Mouse (Mus musculus) stomach, embryonic 16.5 days (tissue): ENCODE measurements around the gene Mtcl1. TPM values are rescaled to one million over a fixed set of nuclear protein-coding genes. Genes with fewer than 3 reads are reported as not detected.
A peak's percentile ranks its signal among the peaks of the same experiment; 100 is the strongest.

ENCODE experiments used
- ATAC-seq: fragments of 200-750 bp; cut with Nextera tagmentation; 2 replicates; pipeline ENCODE4 v1.8.0; 2017; ENCODE audit warnings: moderate number of reproducible peaks, moderate TSS enrichment; ENCODE audit not compliant: insufficient read depth, low FRiP score
- H3K27ac ChIP-seq: fragments of 300-500 bp; sonication (generic); 2 replicates; pipeline ENCODE4 v1.5.1; 2014; ENCODE audit warnings: low read length
- H3K27me3 ChIP-seq: fragments of 300-500 bp; sonication (generic); 2 replicates; pipeline ENCODE4 v1.6.1; 2014; ENCODE audit warnings: low read length, control low read depth, mixed read lengths; ENCODE audit not compliant: control insufficient read depth, insufficient read depth
- H3K36me3 ChIP-seq: fragments of 300-500 bp; sonication (generic); 2 replicates; pipeline ENCODE4 v1.6.1; 2014; ENCODE audit warnings: low read length; ENCODE audit not compliant: control insufficient read depth, insufficient read depth
- H3K4me1 ChIP-seq: fragments of 300-500 bp; sonication (generic); 2 replicates; pipeline ENCODE4 v1.6.1; 2014; ENCODE audit warnings: low read length, control low read depth, mixed read lengths; ENCODE audit not compliant: control insufficient read depth, insufficient read depth
- H3K4me2 ChIP-seq: fragments of 300-500 bp; sonication (generic); 2 replicates; pipeline ENCODE4 v1.6.1; 2014; ENCODE audit warnings: low read depth, low read length, mixed read lengths
- H3K4me3 ChIP-seq: fragments of 300-500 bp; sonication (generic); replicated peaks from 2 replicates; pipeline ENCODE4 v1.5.1; 2014; ENCODE audit warnings: mild to moderate bottlenecking, low read length
- H3K9ac ChIP-seq: fragments of 300-500 bp; sonication (generic); 2 replicates; pipeline ENCODE4 v1.6.1; 2014; ENCODE audit warnings: low read length
- H3K9me3 ChIP-seq: fragments of 300-500 bp; sonication (generic); replicated peaks from 2 replicates; pipeline ENCODE4 v1.6.1; 2016; ENCODE audit warnings: low read length, control low read depth; ENCODE audit not compliant: control insufficient read depth
- WGBS: fragments of 180-500 bp; shearing (Covaris S2); extraction: QIAGEN DNeasy Blood & Tissue Kit; methylation state at CpG from one replicate; pipeline ENCODE4 v1.1.7; 2014; 5-methylcytosine and 5-hydroxymethylcytosine counted together
- polyA plus RNA-seq: library from polyadenylated mRNA; unstranded; fragments of >200 nt; fragmentation: Nextera tagmentation; extraction: Ambion mirVana; gene quantifications from 2 replicates; pipeline ENCODE4 v1.2.1, GENCODE M21; 2015

Gene Mtcl1
- polyA plus RNA-seq, 1 experiment from 2014 or later: 6.1 TPM

GRCm38 (mm10) chr17:66417329-66417728 is 32.2 kb downstream of the Mtcl1 start:
- Histone ChIP-seq H3K4me2 (peak overlapping the region; percentile 44), H3K27me3 (no peaks in the 10 kb centered on the region; the same call in 1 of the 2 replicates), H3K36me3 (no peaks in the 10 kb centered on the region), H3K9ac (peak overlapping the region; percentile 17; the same call in 1 of the 2 replicates), H3K4me1 (peaks cover 16% of the 10 kb centered on the region), H3K9me3 (no peaks in the 10 kb centered on the region), H3K4me3 (peak overlapping the region; percentile 31), H3K27ac (no peak overlapping the region; the same call in 1 of the 2 replicates)
- ATAC-seq: no peak
- 29% methylated on average over 5 of the region's 5 CpGs for WGBS

GRCm38 (mm10) chr17:66416841-66417313 is 32.7 kb downstream of the Mtcl1 start:
- H3K9ac ChIP-seq: peak overlapping the region; percentile 17
- peak overlapping the region; percentile 44 for H3K4me2 ChIP-seq
- no peak overlapping the region for H3K27ac ChIP-seq
- H3K4me3 ChIP-seq: peak overlapping the region; percentile 31
- H3K36me3 ChIP-seq: no peaks in the 10 kb centered on the region
- H3K9me3 ChIP-seq: no peaks in the 10 kb centered on the region
- 0 out of 2 replicates have a peak, but pooled peaks have one; percentile 46 for ATAC-seq
- H3K27me3 ChIP-seq: no peaks in the 10 kb centered on the region; the same call in 1 of the 2 replicates
- peaks cover 19% of the 10 kb centered on the region for H3K4me1 ChIP-seq
- WGBS: 23% methylated on average over 14 of the region's 14 CpGs

GRCm38 (mm10) chr17:66416436-66416835 is 33.1 kb downstream of the Mtcl1 start:
- 43% methylated on average over 7 of the region's 7 CpGs for WGBS
- peak overlapping the region; percentile 44 for H3K4me2 ChIP-seq
- no peaks in the 10 kb centered on the region for H3K36me3 ChIP-seq
- ATAC-seq: no peak
- H3K4me3 ChIP-seq: peak overlapping the region; percentile 31; the same call in 1 of the 2 replicates
- no peaks in the 10 kb centered on the region; the same call in 1 of the 2 replicates for H3K27me3 ChIP-seq
- H3K27ac ChIP-seq: no peak overlapping the region
- H3K4me1 ChIP-seq: peaks cover 19% of the 10 kb centered on the region
- H3K9me3 ChIP-seq: no peaks in the 10 kb centered on the region
- H3K9ac ChIP-seq: no peak overlapping the region

GRCm38 (mm10) chr17:66414331-66414730 is 35.2 kb downstream of the Mtcl1 start:
- H3K4me1 ChIP-seq: peaks cover 28% of the 10 kb centered on the region
- 86% methylated on average over 1 of the region's 1 CpGs for WGBS
- H3K9ac ChIP-seq: no peak overlapping the region
- H3K9me3 ChIP-seq: no peaks in the 10 kb centered on the region
- no peak overlapping the region for H3K27ac ChIP-seq
- H3K36me3 ChIP-seq: no peaks in the 10 kb centered on the region
- no peaks in the 10 kb centered on the region; the same call in 1 of the 2 replicates for H3K27me3 ChIP-seq
- no peak overlapping the region for H3K4me2 ChIP-seq
- H3K4me3 ChIP-seq: no peak overlapping the region
- no peak for ATAC-seq

- H3K36me3 ChIP-seq: no peaks in the 10 kb centered on the region
- no peaks in the 10 kb centered on the region for H3K9me3 ChIP-seq
- WGBS: 59% methylated on average over 12 of the region's 12 CpGs
- peaks cover 35% of the 10 kb centered on the region for H3K4me1 ChIP-seq
- no peak for ATAC-seq
- no peaks in the 10 kb centered on the region; the same call in 1 of the 2 replicates for H3K27me3 ChIP-seq
- H3K4me3 ChIP-seq: no peak overlapping the region
- no peak overlapping the region for H3K27ac ChIP-seq
- no peak overlapping the region for H3K4me2 ChIP-seq
- no peak overlapping the region for H3K9ac ChIP-seq
Observed at GRCm38 (mm10) chr17:66412155-66412970, 37.2 kb downstream of the Mtcl1 start.

- Histone ChIP-seq H3K4me3 (no peak overlapping the region), H3K9me3 (no peaks in the 10 kb centered on the region), H3K4me1 (peaks cover 24% of the 10 kb centered on the region), H3K27me3 (no peaks in the 10 kb centered on the region; the same call in 1 of the 2 replicates), H3K36me3 (no peaks in the 10 kb centered on the region), H3K9ac (no peak overlapping the region), H3K27ac (no peak overlapping the region), H3K4me2 (no peak overlapping the region)
- no peak for ATAC-seq
- WGBS: 86% methylated on average over 11 of the region's 11 CpGs
Observed at GRCm38 (mm10) chr17:66410884-66411426, 38.6 kb downstream of the Mtcl1 start.

- WGBS: 40% methylated on average over 9 of the region's 9 CpGs
- peak; percentile 51 for ATAC-seq
- Histone ChIP-seq H3K9me3 (no peaks in the 10 kb centered on the region), H3K27me3 (no peaks in the 10 kb centered on the region), H3K9ac (no peak overlapping the region), H3K4me1 (peaks cover 36% of the 10 kb centered on the region), H3K36me3 (no peaks in the 10 kb centered on the region), H3K4me2 (no peak overlapping the region), H3K27ac (peak overlapping the region; percentile 72), H3K4me3 (no peak overlapping the region)
Observed at GRCm38 (mm10) chr17:66409070-66409605, 40.4 kb downstream of the Mtcl1 start.

GRCm38 (mm10) chr17:66408400-66408799 is 41.1 kb downstream of the Mtcl1 start:
- H3K4me1 ChIP-seq: peaks cover 36% of the 10 kb centered on the region
- 85% methylated on average over 5 of the region's 5 CpGs for WGBS

GRCm38 (mm10) chr17:66407833-66408232 is 41.7 kb downstream of the Mtcl1 start:
- H3K27me3 ChIP-seq: no peaks in the 10 kb centered on the region
- H3K4me2 ChIP-seq: no peak overlapping the region
- ATAC-seq: no peak
- no peaks in the 10 kb centered on the region for H3K36me3 ChIP-seq
- H3K27ac ChIP-seq: no peak overlapping the region
- no peaks in the 10 kb centered on the region for H3K9me3 ChIP-seq
- no peak overlapping the region for H3K4me3 ChIP-seq
- 68% methylated on average over 8 of the region's 8 CpGs for WGBS
- peaks cover 36% of the 10 kb centered on the region for H3K4me1 ChIP-seq
- no peak overlapping the region for H3K9ac ChIP-seq

More at GRCm38 (mm10) chr17:66408400-66408799, 41.1 kb downstream of the Mtcl1 start:
- H3K36me3 ChIP-seq: no peaks in the 10 kb centered on the region
- no peak overlapping the region for H3K4me3 ChIP-seq
- no peak overlapping the region for H3K9ac ChIP-seq
- H3K27me3 ChIP-seq: no peaks in the 10 kb centered on the region
- H3K9me3 ChIP-seq: no peaks in the 10 kb centered on the region
- H3K27ac ChIP-seq: no peak overlapping the region; the same call in 1 of the 2 replicates
- no peak overlapping the region for H3K4me2 ChIP-seq
- no peak for ATAC-seq
